Mouse (Mus musculus) stomach, embryonic 16.5 days (tissue): ENCODE measurements around the gene Bcat2. TPM values are rescaled to one million over a fixed set of nuclear protein-coding genes. Genes with fewer than 3 reads are reported as not detected.
"Not testable (repeated sequence)": the region's sequence is repeated elsewhere in the genome, so short reads cannot be mapped to it uniquely, and the experiment has no call there.

Experiments used
- ATAC-seq: fragments of 200-750 bp; cut with Nextera tagmentation; 2 replicates; pipeline ENCODE4 v1.8.0; 2017; ENCODE audit warnings: moderate number of reproducible peaks, moderate TSS enrichment; ENCODE audit not compliant: insufficient read depth, low FRiP score
- H3K27ac ChIP-seq: fragments of 300-500 bp; sonication (generic); 2 replicates; pipeline ENCODE4 v1.5.1; 2014; ENCODE audit warnings: low read length
- H3K27me3 ChIP-seq: fragments of 300-500 bp; sonication (generic); 2 replicates; pipeline ENCODE4 v1.6.1; 2014; ENCODE audit warnings: low read length, control low read depth, mixed read lengths; ENCODE audit not compliant: control insufficient read depth, insufficient read depth
- H3K36me3 ChIP-seq: fragments of 300-500 bp; sonication (generic); 2 replicates; pipeline ENCODE4 v1.6.1; 2014; ENCODE audit warnings: low read length; ENCODE audit not compliant: control insufficient read depth, insufficient read depth
- H3K4me1 ChIP-seq: fragments of 300-500 bp; sonication (generic); 2 replicates; pipeline ENCODE4 v1.6.1; 2014; ENCODE audit warnings: low read length, control low read depth, mixed read lengths; ENCODE audit not compliant: control insufficient read depth, insufficient read depth
- H3K4me2 ChIP-seq: fragments of 300-500 bp; sonication (generic); 2 replicates; pipeline ENCODE4 v1.6.1; 2014; ENCODE audit warnings: low read depth, low read length, mixed read lengths
- H3K4me3 ChIP-seq: fragments of 300-500 bp; sonication (generic); replicated peaks from 2 replicates; pipeline ENCODE4 v1.5.1; 2014; ENCODE audit warnings: mild to moderate bottlenecking, low read length
- H3K9ac ChIP-seq: fragments of 300-500 bp; sonication (generic); 2 replicates; pipeline ENCODE4 v1.6.1; 2014; ENCODE audit warnings: low read length
- H3K9me3 ChIP-seq: fragments of 300-500 bp; sonication (generic); replicated peaks from 2 replicates; pipeline ENCODE4 v1.6.1; 2016; ENCODE audit warnings: low read length, control low read depth; ENCODE audit not compliant: control insufficient read depth
- WGBS: fragments of 180-500 bp; shearing (Covaris S2); extraction: QIAGEN DNeasy Blood & Tissue Kit; methylation state at CpG from one replicate; pipeline ENCODE4 v1.1.7; 2014; 5-methylcytosine and 5-hydroxymethylcytosine counted together
- polyA plus RNA-seq: library from polyadenylated mRNA; unstranded; fragments of >200 nt; fragmentation: Nextera tagmentation; extraction: Ambion mirVana; gene quantifications from 2 replicates; pipeline ENCODE4 v1.2.1, GENCODE M21; 2015

Bcat2 gene
- polyA plus RNA-seq, 1 experiment from 2014 or later: 95.7 TPM

DNA sequence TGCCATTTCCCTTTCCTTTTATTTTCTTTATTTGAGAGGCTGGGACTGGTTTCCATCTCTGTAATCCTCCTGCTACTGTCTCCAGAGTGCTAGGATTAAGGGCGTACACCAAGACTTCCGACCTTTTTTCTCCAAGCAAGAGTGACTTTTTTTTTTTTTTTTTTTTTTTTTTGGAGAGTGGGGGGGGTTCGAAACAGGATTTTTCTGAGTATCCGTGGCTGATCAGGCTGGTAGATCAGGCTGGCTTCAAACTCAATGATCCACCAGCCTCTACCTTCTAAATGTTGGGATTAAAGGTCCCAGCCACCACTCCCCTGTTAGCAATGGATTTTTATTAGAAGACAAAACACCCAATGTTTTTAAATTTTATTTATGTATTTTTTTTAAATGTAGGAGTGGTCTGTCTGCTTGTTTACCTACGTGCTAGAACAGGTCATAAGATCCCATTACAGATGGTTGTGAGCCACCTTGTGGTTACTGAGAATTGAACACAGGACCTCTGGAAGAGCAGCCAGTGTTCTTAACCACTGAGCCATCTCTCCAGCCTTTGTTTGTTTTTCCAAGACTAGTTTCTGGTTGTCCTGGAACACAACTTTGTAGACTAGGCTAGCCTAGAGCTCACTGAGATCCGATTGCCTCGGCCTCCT lies 43.4 kb upstream of the Bcat2 start:
- peak overlapping the region; percentile 95 for H3K4me2 ChIP-seq
- peak overlapping the region; percentile 95 for H3K9ac ChIP-seq
- H3K4me1 ChIP-seq: peaks cover 42% of the 10 kb centered on the region
- WGBS: 24% methylated on average over 7 of the region's 7 CpGs
- peak overlapping the region; percentile 85 for H3K4me3 ChIP-seq
- peak overlapping the region; percentile 94 for H3K27ac ChIP-seq
- no peaks in the 10 kb centered on the region for H3K27me3 ChIP-seq
- 0 out of 2 replicates have a peak, but pooled peaks cover 11% of the 10 kb centered on the region for H3K36me3 ChIP-seq
- no peaks in the 10 kb centered on the region for H3K9me3 ChIP-seq
- ATAC-seq: no peak

DNA sequence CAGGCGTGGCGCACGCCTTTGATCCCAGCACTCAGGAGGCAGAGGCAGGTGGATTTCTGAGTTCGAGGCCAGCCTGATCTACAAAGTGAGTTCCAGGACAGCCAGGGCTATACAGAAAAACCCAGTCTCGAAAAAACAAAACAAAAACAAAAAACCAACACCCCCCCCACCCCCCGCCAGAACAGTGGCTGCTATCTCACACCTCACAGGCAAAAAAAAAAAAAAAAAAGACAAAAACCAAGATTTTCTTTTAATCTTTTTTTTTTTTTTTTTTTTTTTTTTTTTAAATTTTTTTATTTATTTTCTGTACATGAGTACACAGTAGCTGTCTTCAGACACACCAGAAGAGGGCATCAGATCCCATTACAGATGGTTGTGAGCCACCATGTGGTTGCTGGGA lies 42.8 kb upstream of the Bcat2 start:
- H3K4me3 ChIP-seq, H3K9me3 ChIP-seq, H3K4me2 ChIP-seq, H3K27me3 ChIP-seq, ATAC-seq, H3K9ac ChIP-seq: not testable (repeated sequence)
- H3K4me1 ChIP-seq: peaks cover 42% of the 10 kb centered on the region
- 0 out of 2 replicates have a peak, but pooled peaks cover 11% of the 10 kb centered on the region for H3K36me3 ChIP-seq
- 0 out of 2 replicates have a peak overlapping the region, but pooled peaks have one; percentile 94 for H3K27ac ChIP-seq
- WGBS: 88% methylated on average over 6 of the region's 6 CpGs

DNA sequence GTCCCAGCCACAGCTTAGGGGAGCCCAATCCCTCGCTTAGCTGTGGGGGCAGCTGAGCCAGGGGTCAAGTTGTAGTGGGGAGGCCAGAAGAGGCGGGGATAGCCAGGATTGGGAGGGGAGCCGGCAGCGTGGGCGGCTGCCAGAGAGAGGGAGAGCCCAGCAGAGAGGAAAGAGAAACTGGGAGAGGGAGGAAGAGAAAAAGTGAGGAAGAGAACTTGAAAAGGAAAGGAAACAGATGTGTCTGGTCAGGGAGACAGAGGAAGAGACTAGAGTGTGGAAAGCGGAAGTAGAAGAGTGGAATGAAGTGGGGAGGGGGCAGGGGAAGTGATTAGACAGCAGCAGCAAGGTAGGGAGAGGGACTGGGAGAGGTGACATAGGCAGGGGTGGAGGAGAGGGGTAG lies 40.5 kb upstream of the Bcat2 start:
- H3K9ac ChIP-seq: peak overlapping the region; percentile 31; the same call in 1 of the 2 replicates
- H3K9me3 ChIP-seq: no peaks in the 10 kb centered on the region
- no peak overlapping the region for H3K4me3 ChIP-seq
- H3K4me1 ChIP-seq: peaks cover 24% of the 10 kb centered on the region
- H3K4me2 ChIP-seq: no peak overlapping the region
- H3K36me3 ChIP-seq: no peaks in the 10 kb centered on the region
- no peaks in the 10 kb centered on the region for H3K27me3 ChIP-seq
- ATAC-seq: no peak
- 11% methylated on average over 6 of the region's 6 CpGs for WGBS
- peak overlapping the region; percentile 36; the same call in 1 of the 2 replicates for H3K27ac ChIP-seq

DNA sequence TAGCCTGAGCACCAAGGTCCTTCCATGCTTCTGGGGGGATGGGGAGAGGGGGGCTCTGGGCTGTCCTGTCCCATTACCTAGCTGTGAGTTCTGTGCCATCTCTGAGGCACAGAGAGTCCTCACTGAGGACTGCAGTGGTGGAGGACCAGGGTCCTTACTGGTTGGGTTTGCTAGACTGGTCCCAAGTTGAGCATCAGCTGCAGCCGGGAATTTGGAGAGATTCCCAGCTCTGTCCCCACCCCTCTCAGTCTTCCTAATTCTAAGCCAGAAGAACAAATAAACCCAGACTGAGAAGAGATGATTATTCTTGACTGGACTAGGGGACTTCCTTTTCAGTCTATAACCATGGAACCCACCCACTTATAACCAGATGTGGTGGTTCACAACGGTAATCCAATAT lies 39.3 kb upstream of the Bcat2 start:
- Histone ChIP-seq H3K9me3 (no peaks in the 10 kb centered on the region), H3K4me1 (peaks cover 13% of the 10 kb centered on the region), H3K27ac (peak overlapping the region; percentile 43), H3K4me3 (no peak overlapping the region), H3K4me2 (peak overlapping the region; percentile 31), H3K9ac (no peak overlapping the region; the same call in 1 of the 2 replicates), H3K27me3 (no peaks in the 10 kb centered on the region), H3K36me3 (no peaks in the 10 kb centered on the region)
- no peak for ATAC-seq
- 36% methylated on average over 2 of the region's 2 CpGs for WGBS

DNA sequence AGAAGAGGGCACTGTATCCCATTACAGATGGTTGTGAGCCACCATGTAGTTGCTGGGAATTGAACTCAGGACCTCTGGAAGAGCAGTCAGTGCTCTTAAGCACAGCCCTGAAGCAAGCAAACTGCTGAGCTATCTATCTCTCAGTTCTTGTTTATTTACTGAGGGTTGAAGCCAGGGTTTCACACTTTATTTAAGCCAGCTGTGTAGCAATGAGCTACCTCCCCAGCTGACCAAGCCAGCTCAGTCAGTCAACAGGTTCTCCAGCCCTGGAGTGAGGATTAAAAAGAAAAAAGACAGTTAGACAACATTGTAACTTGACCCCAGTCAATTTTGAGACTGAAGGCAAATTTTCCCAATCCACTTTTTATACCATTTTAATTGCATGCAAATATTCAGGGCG lies 34.3 kb upstream of the Bcat2 start:
- WGBS: 62% methylated on average over 1 of the region's 1 CpGs

GRCm38 (mm10) chr7:45537602-45538001 lies 32.4 kb upstream of the Bcat2 start:
- peak overlapping the region; percentile 77 for H3K9ac ChIP-seq
- H3K36me3 ChIP-seq: no peaks in the 10 kb centered on the region
- peak overlapping the region; percentile 59 for H3K4me3 ChIP-seq
- H3K27ac ChIP-seq: no peak overlapping the region
- H3K4me1 ChIP-seq: 0 out of 2 replicates have a peak, but pooled peaks cover 5% of the 10 kb centered on the region
- WGBS: 86% methylated on average over 10 of the region's 10 CpGs
- no peaks in the 10 kb centered on the region for H3K27me3 ChIP-seq
- no peaks in the 10 kb centered on the region for H3K9me3 ChIP-seq
- H3K4me2 ChIP-seq: peak overlapping the region; percentile 87
- ATAC-seq: no peak

More for the DNA sequence above, 34.3 kb upstream of the Bcat2 start:
- H3K27me3 ChIP-seq: no peaks in the 10 kb centered on the region
- no peak overlapping the region for H3K9ac ChIP-seq
- no peak overlapping the region for H3K4me2 ChIP-seq
- no peaks in the 10 kb centered on the region for H3K9me3 ChIP-seq
- H3K36me3 ChIP-seq: no peaks in the 10 kb centered on the region
- peaks cover 5% of the 10 kb centered on the region; the same call in 1 of the 2 replicates for H3K4me1 ChIP-seq
- H3K4me3 ChIP-seq: no peak overlapping the region
- H3K27ac ChIP-seq: no peak overlapping the region
- no peak for ATAC-seq

DNA sequence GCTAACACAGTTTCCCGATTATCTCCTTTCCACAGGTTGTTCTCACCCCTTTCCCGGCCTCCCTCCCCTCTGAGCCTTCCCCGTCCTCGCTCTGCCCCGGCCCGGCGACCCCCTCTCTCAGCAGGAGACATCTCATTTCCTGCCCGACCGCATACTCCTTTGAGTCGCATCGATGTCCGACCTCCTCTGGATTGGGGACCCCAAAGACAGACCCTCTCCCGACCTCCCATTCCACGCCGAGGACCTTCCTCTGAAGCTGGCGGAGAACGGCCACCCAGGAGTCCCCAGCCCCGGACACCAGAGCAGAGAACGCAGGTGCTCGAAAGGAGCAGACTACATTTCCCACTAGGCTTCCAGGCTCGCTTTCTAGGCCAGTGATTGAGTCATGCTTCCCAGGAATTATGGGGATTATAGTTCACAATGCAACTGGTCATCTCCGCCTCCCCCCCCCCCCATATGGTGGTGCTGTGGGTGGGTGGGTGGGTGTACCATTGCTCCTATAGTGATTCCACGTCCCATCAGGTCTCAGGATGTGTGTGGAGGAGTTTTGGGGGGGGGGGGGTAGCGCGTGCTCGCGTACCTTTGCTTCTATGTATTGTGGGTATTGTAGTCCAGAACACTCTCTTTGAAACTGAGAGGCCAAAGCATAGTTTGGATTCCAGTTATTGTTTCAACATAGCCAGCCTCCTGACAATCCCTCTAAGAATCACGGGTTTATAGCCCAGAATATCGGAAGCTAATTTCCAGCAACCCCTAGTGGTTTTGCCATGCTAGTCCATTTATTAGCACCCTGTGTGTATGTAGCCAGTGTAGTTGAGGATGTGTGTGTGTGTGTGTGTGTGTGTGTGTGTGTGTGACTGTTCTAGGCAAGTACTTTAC lies 31.6 kb upstream of the Bcat2 start:
- peak overlapping the region; percentile 59 for H3K4me3 ChIP-seq
- no peak overlapping the region; the same call in 1 of the 2 replicates for H3K27ac ChIP-seq
- H3K9me3 ChIP-seq: no peaks in the 10 kb centered on the region
- WGBS: 2% methylated on average over 29 of the region's 29 CpGs
- H3K4me1 ChIP-seq: 0 out of 2 replicates have a peak, but pooled peaks cover 5% of the 10 kb centered on the region
- ATAC-seq: peak; percentile 77
- peak overlapping the region; percentile 77 for H3K9ac ChIP-seq
- no peaks in the 10 kb centered on the region for H3K27me3 ChIP-seq
- peak overlapping the region; percentile 87 for H3K4me2 ChIP-seq
- H3K36me3 ChIP-seq: no peaks in the 10 kb centered on the region

- no peak overlapping the region for H3K27ac ChIP-seq
- no peaks in the 10 kb centered on the region for H3K36me3 ChIP-seq
- no peak overlapping the region for H3K4me3 ChIP-seq
- no peak overlapping the region for H3K4me2 ChIP-seq
- 76% methylated on average over 3 of the region's 3 CpGs for WGBS
- ATAC-seq: no peak
- H3K27me3 ChIP-seq: no peaks in the 10 kb centered on the region
- H3K9ac ChIP-seq: no peak overlapping the region
- H3K4me1 ChIP-seq: 0 out of 2 replicates have a peak, but pooled peaks cover 5% of the 10 kb centered on the region
- H3K9me3 ChIP-seq: no peaks in the 10 kb centered on the region
Observed at GRCm38 (mm10) chr7:45539095-45539494, 30.9 kb upstream of the Bcat2 start.

- WGBS: 53% methylated on average over 2 of the region's 2 CpGs
- Histone ChIP-seq H3K27me3 (no peaks in the 10 kb centered on the region), H3K4me1 (0 out of 2 replicates have a peak, but pooled peaks cover 5% of the 10 kb centered on the region), H3K27ac (no peak overlapping the region), H3K9ac (no peak overlapping the region), H3K9me3 (no peaks in the 10 kb centered on the region), H3K36me3 (no peaks in the 10 kb centered on the region), H3K4me3 (no peak overlapping the region), H3K4me2 (no peak overlapping the region)
- ATAC-seq: no peak
Observed at GRCm38 (mm10) chr7:45540213-45540612, 29.7 kb upstream of the Bcat2 start.
